Mouse (Mus musculus): ENCODE measurements around the gene Ccr10. TPM values are rescaled to one million over a fixed set of nuclear protein-coding genes. Genes with fewer than 3 reads are reported as not detected.
A peak's percentile ranks its signal among the peaks of the same experiment; 100 is the strongest.

The Ccr10 gene
- polyA plus RNA-seq (2014; fragmentation: Nextera tagmentation; extraction: Ambion mirVana) = 0.23 TPM in 1 of 2 replicates, not detected in the other

DNA sequence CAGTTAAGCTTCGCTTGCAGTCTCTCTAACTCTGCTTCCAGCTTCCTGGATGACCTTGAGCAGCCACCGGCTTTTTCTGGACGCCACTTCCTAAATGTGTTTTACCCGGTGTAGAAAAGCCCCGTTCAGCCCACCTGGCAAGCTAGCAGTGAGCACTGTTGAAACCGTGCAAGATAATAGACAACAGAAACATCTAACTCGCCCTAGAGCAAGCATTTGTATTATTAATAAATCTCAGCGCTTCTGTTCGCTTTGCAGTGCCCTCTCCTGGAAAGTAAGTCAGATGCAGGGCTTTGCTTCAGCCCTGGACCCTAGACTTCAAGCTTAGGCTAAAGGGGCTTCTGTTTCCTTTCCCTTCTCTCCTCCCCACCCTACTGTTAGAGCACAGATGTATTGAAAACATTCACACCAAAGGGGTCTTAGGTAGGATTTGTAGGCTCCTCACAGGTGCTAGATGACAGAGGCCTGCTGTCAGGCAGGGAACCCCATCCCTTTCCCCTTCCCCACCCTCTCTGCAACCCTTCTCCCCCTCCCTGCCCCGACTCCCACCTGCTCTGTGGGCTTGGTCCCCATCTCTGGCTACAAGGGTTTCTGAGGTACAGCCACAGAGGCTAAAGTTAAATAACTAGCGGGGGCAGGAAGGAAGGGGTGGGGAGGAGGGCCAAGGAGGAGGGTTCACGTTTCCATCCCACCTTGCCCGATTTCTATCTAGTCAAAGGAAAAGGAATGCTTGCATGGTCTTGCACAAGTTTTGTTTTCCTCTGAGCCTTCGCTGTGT lies at the start of gene Ccr10:
Ccr10 (minus strand) TSS at position 593 of the 778 bp plus-strand sequence.
- WGBS = 22% methylated on average over 14 of the region's 14 CpGs
- Histone ChIP-seq H3K4me2 (ENCODE audit: low read length) (peak within 1 kb of the TSS; percentile 64), H3K4me1 (replicated peaks; ENCODE audit: control insufficient read depth, insufficient read depth, low read length) (peaks cover 39% of the 10 kb centered on the region), H3K9ac (ENCODE audit: low read length) (no peak within 1 kb of the TSS), H3K4me3 (ENCODE audit: low read depth, low read length) (peak within 1 kb of the TSS; percentile 29), H3K9me3 (ENCODE audit: control insufficient read depth, low read length) (no peaks in the 10 kb centered on the region), H3K36me3 (ENCODE audit: control insufficient read depth, insufficient read depth, low read length) (no peaks in the 10 kb centered on the region), H3K27me3 (replicated peaks; ENCODE audit: control insufficient read depth, insufficient read depth, low read length) (peaks cover 38% of the 10 kb centered on the region), H3K27ac (ENCODE audit: low read depth) (no peak within 1 kb of the TSS)
- DNase-seq (ENCODE audit: low spot score) = no peak
- no peak for ATAC-seq (replicated peaks; ENCODE audit: low FRiP score, low TSS enrichment, low read depth)

DNA sequence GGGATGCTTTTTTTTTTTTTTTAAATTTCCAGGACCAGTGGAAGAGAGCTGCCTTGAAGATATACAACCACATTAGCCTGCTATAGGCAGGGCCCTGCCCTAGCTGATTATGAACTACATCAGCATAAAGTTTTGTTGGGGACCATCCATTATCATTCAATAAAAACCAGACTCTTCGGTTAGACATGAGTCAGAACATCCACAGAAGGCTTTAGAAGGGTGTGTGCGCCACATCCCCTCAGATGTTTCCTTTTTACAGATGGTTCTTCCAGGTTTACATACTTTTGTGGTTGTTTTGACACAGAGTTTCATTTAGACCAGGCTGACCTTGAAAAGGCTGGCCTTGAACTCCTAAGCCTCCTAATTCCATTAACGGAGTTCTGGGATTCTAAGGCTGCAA lies 49.1 kb upstream of the Ccr10 start:
- H3K9ac ChIP-seq (ENCODE audit: low read length) = no peak overlapping the region
- DNase-seq (ENCODE audit: low spot score) (no peak), ATAC-seq (replicated peaks; ENCODE audit: low FRiP score, low TSS enrichment, low read depth) (no peak)
- no peak overlapping the region for H3K27ac ChIP-seq (ENCODE audit: low read depth)
- no peak overlapping the region for H3K4me2 ChIP-seq (ENCODE audit: low read length)
- no peaks in the 10 kb centered on the region for H3K36me3 ChIP-seq (ENCODE audit: control insufficient read depth, insufficient read depth, low read length)
- no peaks in the 10 kb centered on the region for H3K27me3 ChIP-seq (replicated peaks; ENCODE audit: control insufficient read depth, insufficient read depth, low read length)
- no peak overlapping the region for H3K4me3 ChIP-seq (ENCODE audit: low read depth, low read length)
- H3K4me1 ChIP-seq (replicated peaks; ENCODE audit: control insufficient read depth, insufficient read depth, low read length) = peaks cover 9% of the 10 kb centered on the region
- H3K9me3 ChIP-seq (ENCODE audit: control insufficient read depth, low read length) = no peaks in the 10 kb centered on the region
- WGBS = 80% methylated on average over 3 of the region's 3 CpGs

DNA sequence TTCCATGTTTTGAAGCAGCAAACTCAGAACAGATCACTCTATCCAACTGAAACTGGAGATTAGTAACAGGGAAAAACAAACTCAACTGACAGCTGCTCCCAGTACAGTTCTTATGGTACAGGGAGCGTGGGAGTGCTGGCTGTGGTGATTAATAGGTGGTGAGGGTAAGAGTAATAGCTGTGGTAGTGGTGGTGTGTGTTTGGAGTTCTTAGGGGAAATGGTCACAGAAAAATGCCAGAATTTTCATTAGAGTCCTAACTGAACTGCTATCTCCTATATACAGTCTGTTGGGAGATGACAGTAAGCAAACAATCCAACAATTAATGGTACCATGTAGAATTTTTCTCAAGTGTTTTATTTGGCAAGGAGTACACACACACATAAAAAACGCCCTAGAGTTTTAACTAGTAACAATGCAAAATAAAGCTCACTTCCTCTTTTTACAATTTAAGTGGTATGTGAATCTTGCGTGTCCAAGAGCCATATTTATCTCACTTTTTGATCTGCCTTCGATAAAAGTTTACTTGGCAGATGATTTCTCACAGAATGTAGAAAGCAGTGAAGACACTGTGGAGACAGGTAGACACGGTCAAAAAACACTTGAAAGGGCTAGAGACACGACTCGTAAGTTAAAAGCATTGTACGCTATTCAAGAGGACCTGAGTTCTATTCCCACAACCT lies 46.2 kb upstream of the Ccr10 start:
- H3K9me3 ChIP-seq (ENCODE audit: control insufficient read depth, low read length) = no peaks in the 10 kb centered on the region
- peaks cover 6% of the 10 kb centered on the region; the same call in 1 of the 2 replicates for H3K4me1 ChIP-seq (replicated peaks; ENCODE audit: control insufficient read depth, insufficient read depth, low read length)
- H3K36me3 ChIP-seq (ENCODE audit: control insufficient read depth, insufficient read depth, low read length) = peaks cover 19% of the 10 kb centered on the region
- H3K27me3 ChIP-seq (replicated peaks; ENCODE audit: control insufficient read depth, insufficient read depth, low read length) = no peaks in the 10 kb centered on the region
- DNase-seq (ENCODE audit: low spot score) (no peak), ATAC-seq (replicated peaks; ENCODE audit: low FRiP score, low TSS enrichment, low read depth) (no peak)
- H3K4me2 ChIP-seq (ENCODE audit: low read length) = no peak overlapping the region
- H3K27ac ChIP-seq (ENCODE audit: low read depth) = peak overlapping the region; percentile 9; the same call in 1 of the 2 replicates
- no peak overlapping the region for H3K9ac ChIP-seq (ENCODE audit: low read length)
- 71% methylated on average over 8 of the region's 8 CpGs for WGBS
- H3K4me3 ChIP-seq (ENCODE audit: low read depth, low read length) = no peak overlapping the region

GRCm38 (mm10) chr11:101220853-101221252 lies 45.6 kb upstream of the Ccr10 start:
- H3K4me2 ChIP-seq (ENCODE audit: low read length) = no peak overlapping the region
- peak overlapping the region; percentile 9; the same call in 1 of the 2 replicates for H3K27ac ChIP-seq (ENCODE audit: low read depth)
- DNase-seq (ENCODE audit: low spot score) (no peak), ATAC-seq (replicated peaks; ENCODE audit: low FRiP score, low TSS enrichment, low read depth) (no peak)
- no peaks in the 10 kb centered on the region for H3K27me3 ChIP-seq (replicated peaks; ENCODE audit: control insufficient read depth, insufficient read depth, low read length)
- H3K9me3 ChIP-seq (ENCODE audit: control insufficient read depth, low read length) = no peaks in the 10 kb centered on the region
- peaks cover 25% of the 10 kb centered on the region for H3K36me3 ChIP-seq (ENCODE audit: control insufficient read depth, insufficient read depth, low read length)
- peaks cover 6% of the 10 kb centered on the region; the same call in 1 of the 2 replicates for H3K4me1 ChIP-seq (replicated peaks; ENCODE audit: control insufficient read depth, insufficient read depth, low read length)
- H3K9ac ChIP-seq (ENCODE audit: low read length) = no peak overlapping the region
- 33% methylated on average over 2 of the region's 2 CpGs for WGBS
- H3K4me3 ChIP-seq (ENCODE audit: low read depth, low read length) = no peak overlapping the region

DNA sequence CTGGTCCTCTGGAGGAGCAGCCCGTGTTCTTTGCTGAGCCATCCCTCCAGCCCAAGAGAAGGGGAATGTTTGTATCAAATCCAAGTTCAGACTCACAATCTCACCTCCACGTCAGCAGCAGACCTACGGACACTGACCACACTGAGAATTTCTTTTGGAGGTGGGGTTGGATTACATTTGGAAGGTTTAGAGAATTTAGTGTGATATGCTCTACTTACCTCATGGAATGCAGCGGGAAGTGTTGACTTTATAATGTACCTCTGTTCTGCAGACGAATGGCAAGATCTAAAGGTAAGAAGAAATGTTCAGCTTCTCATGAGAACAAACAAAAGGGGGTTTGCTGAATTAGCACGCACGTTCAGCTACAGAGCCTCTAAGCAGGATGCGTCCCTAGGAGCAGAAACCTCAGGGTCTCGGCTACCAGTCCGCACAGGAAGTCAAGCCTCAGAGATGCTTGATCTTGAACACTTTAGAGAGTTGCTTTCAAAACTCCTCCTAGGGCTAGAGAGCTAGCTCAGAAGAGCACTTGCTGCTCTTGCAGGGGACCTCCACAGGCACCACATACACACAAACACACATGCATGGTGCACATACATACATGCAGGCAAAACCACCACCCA lies 43.3 kb upstream of the Ccr10 start:
- Histone ChIP-seq H3K9ac (ENCODE audit: low read length) (no peak overlapping the region), H3K9me3 (ENCODE audit: control insufficient read depth, low read length) (no peaks in the 10 kb centered on the region), H3K27ac (ENCODE audit: low read depth) (no peak overlapping the region), H3K4me3 (ENCODE audit: low read depth, low read length) (no peak overlapping the region), H3K4me1 (replicated peaks; ENCODE audit: control insufficient read depth, insufficient read depth, low read length) (no peaks in the 10 kb centered on the region; the same call in 1 of the 2 replicates), H3K4me2 (ENCODE audit: low read length) (no peak overlapping the region), H3K27me3 (replicated peaks; ENCODE audit: control insufficient read depth, insufficient read depth, low read length) (no peaks in the 10 kb centered on the region), H3K36me3 (ENCODE audit: control insufficient read depth, insufficient read depth, low read length) (peaks cover 47% of the 10 kb centered on the region)
- no peak for ATAC-seq (replicated peaks; ENCODE audit: low FRiP score, low TSS enrichment, low read depth)
- 84% methylated on average over 10 of the region's 10 CpGs for WGBS
- DNase-seq (ENCODE audit: low spot score) = no peak

DNA sequence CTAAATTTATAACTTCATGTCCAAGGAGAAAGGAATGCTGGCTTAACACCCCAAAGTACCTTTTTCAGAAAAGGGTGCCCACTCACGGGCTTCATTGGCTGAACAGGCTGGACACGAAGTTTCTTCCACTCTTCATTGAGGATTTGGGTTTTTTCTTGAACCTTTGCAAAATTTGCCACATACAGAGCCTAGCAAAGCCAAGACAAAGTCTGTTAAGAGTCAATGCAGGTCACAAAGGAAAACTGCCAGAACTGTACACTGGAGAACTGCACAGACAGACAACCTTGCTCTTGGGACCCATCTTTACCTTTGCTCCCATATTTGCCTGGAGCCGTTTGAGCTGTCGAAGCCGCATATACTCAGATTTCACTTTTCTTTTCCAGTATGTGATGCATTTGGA lies 41.7 kb upstream of the Ccr10 start:
- no peak overlapping the region for H3K4me2 ChIP-seq (ENCODE audit: low read length)
- H3K4me3 ChIP-seq (ENCODE audit: low read depth, low read length) = no peak overlapping the region
- no peaks in the 10 kb centered on the region; the same call in 1 of the 2 replicates for H3K4me1 ChIP-seq (replicated peaks; ENCODE audit: control insufficient read depth, insufficient read depth, low read length)
- WGBS = 88% methylated on average over 5 of the region's 5 CpGs
- no peaks in the 10 kb centered on the region for H3K9me3 ChIP-seq (ENCODE audit: control insufficient read depth, low read length)
- no peak for ATAC-seq (replicated peaks; ENCODE audit: low FRiP score, low TSS enrichment, low read depth)
- H3K9ac ChIP-seq (ENCODE audit: low read length) = no peak overlapping the region
- H3K36me3 ChIP-seq (ENCODE audit: control insufficient read depth, insufficient read depth, low read length) = peaks cover 56% of the 10 kb centered on the region
- no peaks in the 10 kb centered on the region for H3K27me3 ChIP-seq (replicated peaks; ENCODE audit: control insufficient read depth, insufficient read depth, low read length)
- DNase-seq (ENCODE audit: low spot score) = no peak
- no peak overlapping the region for H3K27ac ChIP-seq (ENCODE audit: low read depth)

GRCm38 (mm10) chr11:101211970-101212369 lies 36.7 kb upstream of the Ccr10 start:
- no peak overlapping the region for H3K27ac ChIP-seq (ENCODE audit: low read depth)
- 36% methylated on average over 3 of the region's 3 CpGs for WGBS
- peak; percentile 80 for ATAC-seq (replicated peaks; ENCODE audit: low FRiP score, low TSS enrichment, low read depth)
- no peak overlapping the region for H3K4me3 ChIP-seq (ENCODE audit: low read depth, low read length)
- H3K27me3 ChIP-seq (replicated peaks; ENCODE audit: control insufficient read depth, insufficient read depth, low read length) = no peaks in the 10 kb centered on the region
- H3K36me3 ChIP-seq (ENCODE audit: control insufficient read depth, insufficient read depth, low read length) = peaks cover 85% of the 10 kb centered on the region
- DNase-seq (ENCODE audit: low spot score) = peak; percentile 71
- H3K4me1 ChIP-seq (replicated peaks; ENCODE audit: control insufficient read depth, insufficient read depth, low read length) = no peaks in the 10 kb centered on the region
- no peak overlapping the region for H3K9ac ChIP-seq (ENCODE audit: low read length)
- H3K4me2 ChIP-seq (ENCODE audit: low read length) = no peak overlapping the region
- H3K9me3 ChIP-seq (ENCODE audit: control insufficient read depth, low read length) = no peaks in the 10 kb centered on the region

DNA sequence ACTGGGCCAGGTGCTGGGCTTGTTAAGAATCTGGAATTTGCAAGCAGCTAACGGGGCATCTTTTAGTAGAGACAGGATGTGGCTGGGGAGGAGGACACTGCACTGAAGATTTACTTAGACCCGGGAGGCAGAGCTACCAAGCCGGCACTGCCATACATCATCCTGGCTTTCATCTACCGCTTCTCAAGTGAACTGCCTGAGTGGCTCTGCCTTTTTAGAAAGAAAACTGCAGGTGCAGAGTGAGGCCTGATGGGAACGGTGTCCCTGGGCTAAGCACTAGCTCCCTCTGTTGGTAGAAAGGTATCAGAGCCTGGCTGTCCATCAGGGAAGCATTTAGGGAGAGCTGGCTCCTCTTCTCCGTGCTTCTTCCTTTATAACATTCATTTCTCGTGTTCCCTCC lies 25.7 kb upstream of the Ccr10 start:
- H3K4me2 ChIP-seq (ENCODE audit: low read length) = no peak overlapping the region
- no peak overlapping the region for H3K4me3 ChIP-seq (ENCODE audit: low read depth, low read length)
- no peaks in the 10 kb centered on the region for H3K27me3 ChIP-seq (replicated peaks; ENCODE audit: control insufficient read depth, insufficient read depth, low read length)
- no peaks in the 10 kb centered on the region for H3K9me3 ChIP-seq (ENCODE audit: control insufficient read depth, low read length)
- DNase-seq (ENCODE audit: low spot score) (no peak), ATAC-seq (replicated peaks; ENCODE audit: low FRiP score, low TSS enrichment, low read depth) (no peak)
- WGBS = 13% methylated on average over 7 of the region's 7 CpGs
- no peak overlapping the region for H3K9ac ChIP-seq (ENCODE audit: low read length)
- H3K4me1 ChIP-seq (replicated peaks; ENCODE audit: control insufficient read depth, insufficient read depth, low read length) = no peaks in the 10 kb centered on the region
- H3K27ac ChIP-seq (ENCODE audit: low read depth) = no peak overlapping the region
- H3K36me3 ChIP-seq (ENCODE audit: control insufficient read depth, insufficient read depth, low read length) = peaks cover 87% of the 10 kb centered on the region

Data from intestine, embryonic 14.5 days (tissue).